Mouse (Mus musculus): ENCODE measurements around the gene Clec2i. TPM values are rescaled to one million over a fixed set of nuclear protein-coding genes. Genes with fewer than 3 reads are reported as not detected.

Clec2i gene
- polyA plus RNA-seq, 1 experiment from 2014 or later, result 1.2 TPM

- 53% methylated on average over 3 of the region's 3 CpGs for WGBS
- Histone ChIP-seq H3K36me3 (ENCODE audit: control insufficient read depth, insufficient read depth) (no peaks in the 10 kb centered on the region), H3K9me3 (replicated peaks; ENCODE audit: control insufficient read depth, low read length) (no peaks in the 10 kb centered on the region), H3K27ac (ENCODE audit: low read length) (no peak overlapping the region), H3K27me3 (ENCODE audit: control insufficient read depth, insufficient read depth, low read length) (no peaks in the 10 kb centered on the region; the same call in 1 of the 2 replicates), H3K9ac (ENCODE audit: low read length) (no peak overlapping the region), H3K4me2 (ENCODE audit: low read depth, low read length) (no peak overlapping the region), H3K4me1 (ENCODE audit: control insufficient read depth, insufficient read depth, low read length) (peaks cover 13% of the 10 kb centered on the region), H3K4me3 (ENCODE audit: low read length) (no peak overlapping the region)
- no peak for ATAC-seq (replicated peaks; ENCODE audit: extremely low read depth, insufficient read depth, low FRiP score)
Observed at GRCm38 (mm10) chr6:128852766-128853165, 34.6 kb upstream of the Clec2i start.

GRCm38 (mm10) chr6:128854024-128854820 is 33.2 kb upstream of the Clec2i start:
- 0 out of 2 replicates have a peak, but pooled peaks have one; percentile 26 for ATAC-seq (replicated peaks; ENCODE audit: extremely low read depth, insufficient read depth, low FRiP score)
- Histone ChIP-seq H3K9me3 (replicated peaks; ENCODE audit: control insufficient read depth, low read length) (no peaks in the 10 kb centered on the region), H3K27me3 (ENCODE audit: control insufficient read depth, insufficient read depth, low read length) (no peaks in the 10 kb centered on the region; the same call in 1 of the 2 replicates), H3K4me2 (ENCODE audit: low read depth, low read length) (no peak overlapping the region), H3K9ac (ENCODE audit: low read length) (no peak overlapping the region), H3K27ac (ENCODE audit: low read length) (no peak overlapping the region), H3K4me3 (ENCODE audit: low read length) (no peak overlapping the region), H3K4me1 (ENCODE audit: control insufficient read depth, insufficient read depth, low read length) (peaks cover 13% of the 10 kb centered on the region), H3K36me3 (ENCODE audit: control insufficient read depth, insufficient read depth) (no peaks in the 10 kb centered on the region)
- 45% methylated on average over 12 of the region's 12 CpGs for WGBS

DNA sequence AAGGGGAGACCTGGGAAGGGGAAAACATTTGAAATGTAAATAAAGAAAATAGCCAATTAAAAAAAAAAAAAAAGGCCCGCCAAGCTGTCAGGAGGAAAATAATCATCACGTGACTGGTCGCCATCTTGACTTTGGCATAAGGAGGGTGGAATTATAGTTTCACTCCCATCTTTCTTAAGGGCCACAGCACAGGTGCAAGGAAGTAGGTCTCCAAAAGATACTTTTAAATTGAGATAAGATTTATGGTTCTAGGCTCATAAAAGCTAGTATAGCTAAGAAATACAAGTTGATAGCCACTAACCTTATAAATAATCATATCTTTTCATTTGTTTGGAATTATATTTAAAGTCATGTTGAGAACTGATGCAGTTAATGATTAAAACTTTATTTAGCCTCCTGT is 32.5 kb upstream of the Clec2i start:
- no peak for ATAC-seq (replicated peaks; ENCODE audit: extremely low read depth, insufficient read depth, low FRiP score)
- Histone ChIP-seq H3K4me3 (ENCODE audit: low read length) (no peak overlapping the region), H3K9ac (ENCODE audit: low read length) (no peak overlapping the region), H3K27me3 (ENCODE audit: control insufficient read depth, insufficient read depth, low read length) (no peaks in the 10 kb centered on the region; the same call in 1 of the 2 replicates), H3K27ac (ENCODE audit: low read length) (no peak overlapping the region), H3K4me2 (ENCODE audit: low read depth, low read length) (no peak overlapping the region), H3K4me1 (ENCODE audit: control insufficient read depth, insufficient read depth, low read length) (peaks cover 13% of the 10 kb centered on the region), H3K9me3 (replicated peaks; ENCODE audit: control insufficient read depth, low read length) (no peaks in the 10 kb centered on the region), H3K36me3 (ENCODE audit: control insufficient read depth, insufficient read depth) (no peaks in the 10 kb centered on the region)
- WGBS, result 85% methylated on average over 3 of the region's 3 CpGs

DNA sequence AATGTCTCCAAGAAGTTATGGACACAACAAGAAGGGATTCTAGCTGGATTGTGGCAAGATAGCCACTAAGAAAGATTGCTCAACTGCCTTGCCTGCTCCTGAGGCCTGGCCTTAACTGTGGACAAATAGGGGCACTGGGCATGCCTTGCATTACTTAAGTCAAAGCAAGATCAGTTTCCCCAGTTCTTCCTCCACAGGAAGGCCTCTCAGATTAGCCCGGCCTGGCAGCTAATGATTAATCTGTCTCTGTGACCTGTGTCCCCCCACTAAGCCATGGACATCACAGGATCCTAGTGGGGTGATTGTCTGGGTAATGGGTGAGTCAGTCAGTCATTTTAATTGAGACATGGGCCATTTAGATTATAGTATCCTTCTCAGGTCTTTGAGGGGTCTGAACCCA is 31.9 kb upstream of the Clec2i start:
- WGBS, result 33% methylated on average over 1 of the region's 1 CpGs
- Histone ChIP-seq H3K4me3 (ENCODE audit: low read length) (no peak overlapping the region), H3K4me2 (ENCODE audit: low read depth, low read length) (no peak overlapping the region), H3K27me3 (ENCODE audit: control insufficient read depth, insufficient read depth, low read length) (no peaks in the 10 kb centered on the region; the same call in 1 of the 2 replicates), H3K4me1 (ENCODE audit: control insufficient read depth, insufficient read depth, low read length) (peaks cover 9% of the 10 kb centered on the region), H3K9me3 (replicated peaks; ENCODE audit: control insufficient read depth, low read length) (no peaks in the 10 kb centered on the region), H3K9ac (ENCODE audit: low read length) (no peak overlapping the region), H3K36me3 (ENCODE audit: control insufficient read depth, insufficient read depth) (no peaks in the 10 kb centered on the region), H3K27ac (ENCODE audit: low read length) (no peak overlapping the region)
- no peak for ATAC-seq (replicated peaks; ENCODE audit: extremely low read depth, insufficient read depth, low FRiP score)

DNA sequence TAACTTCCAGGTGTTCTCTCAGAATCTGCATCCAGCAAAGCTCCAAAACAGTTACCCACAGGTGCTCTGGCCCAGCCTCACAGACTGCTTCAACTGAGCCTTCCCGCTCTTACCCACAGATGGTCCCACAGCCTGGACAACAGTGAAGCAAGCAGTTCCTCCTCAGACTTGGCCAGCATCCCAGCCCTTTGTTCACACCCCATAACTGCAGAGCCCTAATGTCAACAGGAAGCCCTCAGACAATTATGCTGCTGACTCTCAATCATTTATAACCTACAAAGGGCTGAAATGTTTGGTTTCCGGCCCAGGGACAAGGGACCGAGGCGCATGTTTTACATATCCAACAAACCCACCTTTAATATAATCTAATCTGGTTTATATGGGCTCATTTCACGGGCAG is 31.1 kb upstream of the Clec2i start:
- Histone ChIP-seq H3K4me1 (ENCODE audit: control insufficient read depth, insufficient read depth, low read length) (peaks cover 3% of the 10 kb centered on the region; the same call in 1 of the 2 replicates), H3K4me3 (ENCODE audit: low read length) (no peak overlapping the region), H3K9me3 (replicated peaks; ENCODE audit: control insufficient read depth, low read length) (no peaks in the 10 kb centered on the region), H3K4me2 (ENCODE audit: low read depth, low read length) (no peak overlapping the region), H3K9ac (ENCODE audit: low read length) (no peak overlapping the region), H3K27me3 (ENCODE audit: control insufficient read depth, insufficient read depth, low read length) (no peaks in the 10 kb centered on the region; the same call in 1 of the 2 replicates), H3K36me3 (ENCODE audit: control insufficient read depth, insufficient read depth) (no peaks in the 10 kb centered on the region), H3K27ac (ENCODE audit: low read length) (peak overlapping the region; percentile 48; the same call in 1 of the 2 replicates)
- ATAC-seq (replicated peaks; ENCODE audit: extremely low read depth, insufficient read depth, low FRiP score), result peak; percentile 89
- WGBS, result 29% methylated on average over 5 of the region's 5 CpGs

DNA sequence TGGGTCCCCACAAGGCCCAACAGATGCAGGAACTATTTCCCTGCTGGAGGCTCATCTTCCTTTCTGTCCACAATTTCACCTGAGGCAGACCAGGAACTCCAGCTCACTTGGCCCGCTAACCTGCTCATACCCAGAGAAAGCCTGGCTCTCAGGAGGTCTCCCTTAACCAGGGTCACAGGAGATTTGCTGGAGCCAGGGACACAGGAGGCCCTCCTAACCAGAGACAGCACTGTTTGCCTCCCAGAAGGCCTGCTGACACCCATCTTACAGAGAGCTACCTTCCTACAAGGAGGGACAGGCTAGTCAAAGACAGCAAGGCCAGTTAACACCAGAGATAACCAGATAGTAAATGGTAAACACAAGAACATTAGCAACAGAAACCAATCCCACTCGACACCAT is 29.4 kb upstream of the Clec2i start:
- Histone ChIP-seq H3K27me3 (ENCODE audit: control insufficient read depth, insufficient read depth, low read length) (no peaks in the 10 kb centered on the region; the same call in 1 of the 2 replicates), H3K4me2 (ENCODE audit: low read depth, low read length) (no peak overlapping the region), H3K9ac (ENCODE audit: low read length) (no peak overlapping the region), H3K9me3 (replicated peaks; ENCODE audit: control insufficient read depth, low read length) (no peaks in the 10 kb centered on the region), H3K27ac (ENCODE audit: low read length) (no peak overlapping the region), H3K4me3 (ENCODE audit: low read length) (no peak overlapping the region), H3K36me3 (ENCODE audit: control insufficient read depth, insufficient read depth) (no peaks in the 10 kb centered on the region), H3K4me1 (ENCODE audit: control insufficient read depth, insufficient read depth, low read length) (peaks cover 3% of the 10 kb centered on the region; the same call in 1 of the 2 replicates)
- no peak for ATAC-seq (replicated peaks; ENCODE audit: extremely low read depth, insufficient read depth, low FRiP score)
- 64% methylated on average over 2 of the region's 2 CpGs for WGBS

DNA sequence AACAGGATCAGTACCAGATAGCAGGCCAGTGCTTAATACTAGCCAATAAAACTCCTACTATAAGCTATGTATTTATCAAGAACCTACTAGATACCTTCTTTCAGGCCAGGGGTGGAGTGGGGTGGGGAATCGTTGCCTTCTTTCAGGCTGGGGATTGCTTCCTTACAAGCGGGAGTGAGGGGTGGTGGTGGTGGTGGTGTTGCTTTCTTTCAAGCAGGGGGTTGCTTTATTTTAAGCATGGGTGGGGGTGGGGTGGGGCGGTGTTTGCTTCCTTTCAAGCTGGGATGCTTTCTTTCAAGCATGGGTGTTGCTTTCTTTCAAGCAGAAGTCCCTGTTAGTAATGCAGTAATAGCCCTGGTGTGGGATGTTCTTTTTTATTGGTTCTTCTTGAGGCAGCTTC is 18.5 kb upstream of the Clec2i start:
- no peak overlapping the region for H3K27ac ChIP-seq (ENCODE audit: low read length)
- no peaks in the 10 kb centered on the region for H3K36me3 ChIP-seq (ENCODE audit: control insufficient read depth, insufficient read depth)
- ATAC-seq (replicated peaks; ENCODE audit: extremely low read depth, insufficient read depth, low FRiP score), result no peak
- no peaks in the 10 kb centered on the region for H3K4me1 ChIP-seq (ENCODE audit: control insufficient read depth, insufficient read depth, low read length)
- no peaks in the 10 kb centered on the region for H3K27me3 ChIP-seq (ENCODE audit: control insufficient read depth, insufficient read depth, low read length)
- WGBS, result 28% methylated on average over 3 of the region's 3 CpGs
- no peak overlapping the region for H3K4me3 ChIP-seq (ENCODE audit: low read length)
- no peak overlapping the region for H3K9ac ChIP-seq (ENCODE audit: low read length)
- no peaks in the 10 kb centered on the region for H3K9me3 ChIP-seq (replicated peaks; ENCODE audit: control insufficient read depth, low read length)
- no peak overlapping the region for H3K4me2 ChIP-seq (ENCODE audit: low read depth, low read length)

DNA sequence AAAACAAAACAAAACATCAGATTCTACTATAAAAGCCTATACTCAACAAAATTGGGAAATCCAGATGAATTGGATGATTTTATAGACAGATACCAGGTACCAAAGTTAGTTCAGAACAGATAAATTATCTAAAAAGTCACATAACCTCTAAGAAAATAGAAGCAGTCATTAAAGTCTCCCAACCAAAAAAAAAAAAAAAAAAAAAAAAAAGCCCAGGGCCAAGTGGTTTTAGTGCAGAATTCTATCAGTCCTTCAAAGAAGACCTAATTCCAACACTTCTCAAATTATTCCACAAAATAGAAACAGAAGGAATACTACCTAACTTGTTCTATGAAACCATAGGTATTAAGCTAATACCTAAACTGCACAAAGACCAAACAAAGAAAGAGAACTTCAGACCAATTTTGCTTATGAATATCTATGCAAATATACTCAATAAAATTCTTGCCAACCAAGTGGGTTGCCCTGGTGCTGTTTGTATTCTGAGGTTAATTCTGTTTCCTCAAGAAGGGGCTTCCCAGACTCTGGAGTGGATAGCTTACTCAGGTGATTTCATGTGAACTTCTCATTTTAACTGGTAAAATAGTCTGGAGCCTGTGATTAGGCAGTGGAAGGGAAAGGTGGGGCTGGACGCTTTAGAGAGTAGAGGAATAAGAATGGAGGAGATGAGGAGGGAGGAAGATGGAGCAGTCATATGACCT is 15.3 kb upstream of the Clec2i start:
- no peaks in the 10 kb centered on the region for H3K36me3 ChIP-seq (ENCODE audit: control insufficient read depth, insufficient read depth)
- WGBS, result 72% methylated on average over 1 of the region's 1 CpGs
- H3K9me3 ChIP-seq (replicated peaks; ENCODE audit: control insufficient read depth, low read length), result peaks cover 4% of the 10 kb centered on the region; the same call in 1 of the 2 replicates
- H3K27ac ChIP-seq (ENCODE audit: low read length), result no peak overlapping the region
- H3K9ac ChIP-seq (ENCODE audit: low read length), result no peak overlapping the region
- ATAC-seq (replicated peaks; ENCODE audit: extremely low read depth, insufficient read depth, low FRiP score), result no peak
- H3K27me3 ChIP-seq (ENCODE audit: control insufficient read depth, insufficient read depth, low read length), result no peaks in the 10 kb centered on the region
- H3K4me2 ChIP-seq (ENCODE audit: low read depth, low read length), result no peak overlapping the region
- H3K4me3 ChIP-seq (ENCODE audit: low read length), result no peak overlapping the region
- no peaks in the 10 kb centered on the region for H3K4me1 ChIP-seq (ENCODE audit: control insufficient read depth, insufficient read depth, low read length)

GRCm38 (mm10) chr6:128888834-128889233 is 1.4 kb downstream of the Clec2i start:
- Histone ChIP-seq H3K27ac (ENCODE audit: low read length) (no peak overlapping the region), H3K36me3 (ENCODE audit: control insufficient read depth, insufficient read depth) (no peaks in the 10 kb centered on the region), H3K27me3 (ENCODE audit: control insufficient read depth, insufficient read depth, low read length) (no peaks in the 10 kb centered on the region), H3K4me1 (ENCODE audit: control insufficient read depth, insufficient read depth, low read length) (no peaks in the 10 kb centered on the region), H3K4me3 (ENCODE audit: low read length) (peak overlapping the region; percentile 1; the same call in 1 of the 2 replicates), H3K9me3 (replicated peaks; ENCODE audit: control insufficient read depth, low read length) (no peaks in the 10 kb centered on the region; the same call in 1 of the 2 replicates), H3K4me2 (ENCODE audit: low read depth, low read length) (no peak overlapping the region), H3K9ac (ENCODE audit: low read length) (no peak overlapping the region)
- peak; percentile 38; the same call in 1 of the 2 replicates for ATAC-seq (replicated peaks; ENCODE audit: extremely low read depth, insufficient read depth, low FRiP score)
- 62% methylated on average over 5 of the region's 5 CpGs for WGBS

Measured in heart, embryonic 16.5 days (tissue).